In the genomic region with DNA sequence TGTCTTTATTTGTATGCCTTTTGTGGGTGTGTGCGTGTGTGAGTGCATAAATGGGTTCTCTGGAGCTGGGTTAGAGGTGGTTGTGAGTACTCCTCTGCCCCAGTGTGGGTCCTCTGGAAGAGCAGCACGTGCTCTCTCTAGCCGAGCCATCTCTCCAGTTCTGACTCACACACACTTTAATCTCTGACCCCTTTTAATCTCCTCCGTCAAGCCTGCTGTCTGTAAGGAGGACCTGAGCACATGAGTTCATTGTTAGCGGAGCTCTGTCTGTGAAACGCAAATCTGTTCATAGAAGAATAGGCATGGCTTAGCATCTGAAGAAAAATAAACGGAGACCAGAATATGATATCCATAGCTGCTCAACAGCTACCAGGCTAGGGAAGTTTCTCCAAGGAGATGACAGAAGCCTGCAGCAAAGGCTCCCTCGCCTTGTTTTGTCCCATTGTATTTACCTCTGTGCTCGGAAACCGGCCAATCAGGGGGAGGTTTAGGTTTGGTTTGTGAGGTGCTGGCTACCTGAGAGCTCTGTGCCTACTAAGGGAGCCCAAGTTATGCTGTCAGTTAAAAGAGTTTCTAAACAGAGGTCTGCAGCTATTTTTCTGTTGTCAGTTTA, we compare ENCODE assay signal across 11 mouse cellular contexts. TPM values are rescaled to one million over a fixed set of nuclear protein-coding genes. Genes with fewer than 3 reads are reported as not detected.
DNase-seq lines count a peak whose midpoint lies in the region; ATAC-seq lines count a peak whose summit lies in the region.
"Had no signal": no experiment of that assay in that cellular context is flagged by ENCODE, and none has a peak within 500 bp of the region (broad histone marks: within the 10 kb centered on the region; RNA-seq: fewer than 3 reads in every experiment).

No protein-coding gene starts in this region.

- H3K9ac ChIP-seq in kidney, embryonic 14.5 days (ENCODE audit: low read depth, low read length) = no peak overlapping the region
- no peak overlapping the region for H3K9ac ChIP-seq in kidney, embryonic 15.5 days
- H3K9ac ChIP-seq in intestine, embryonic 16.5 days (ENCODE audit: low read depth, low read length) = no peak overlapping the region

- 0 out of 2 replicates have a peak, but pooled peaks have one; percentile 12 for ATAC-seq in kidney, embryonic 14.5 days (ENCODE audit: low FRiP score, low TSS enrichment)
- ATAC-seq in kidney, embryonic 15.5 days (replicated peaks; ENCODE audit: low FRiP score) = no peak; the same call in 1 of the 2 replicates
- ATAC-seq in erythroblast, adult 5-6 weeks (replicated peaks; ENCODE audit: low FRiP score, poor library complexity, severe bottlenecking) = peak; percentile 37
- peak; percentile 69 for ATAC-seq in intestine, embryonic 16.5 days

- intact Hi-C loops in gastrocnemius, postnatal 36 days (cut with DNase I) = loop anchor here (10.0 kb wide), 2 partner anchors 109 to 731 kb away; no protein-coding TSS in a partner anchor

- no peaks in the 10 kb centered on the region for H3K9me3 ChIP-seq in kidney, embryonic 14.5 days (ENCODE audit: control insufficient read depth, low read length)
- no peaks in the 10 kb centered on the region for H3K9me3 ChIP-seq in kidney, embryonic 15.5 days (replicated peaks)
- H3K9me3 ChIP-seq in intestine, embryonic 16.5 days (ENCODE audit: control insufficient read depth, low read length) = no peaks in the 10 kb centered on the region
- H3K9me3 ChIP-seq: limb, embryonic 10.5 days had no signal

- no peak overlapping the region for H3K27ac ChIP-seq in kidney, embryonic 14.5 days (ENCODE audit: low read depth, low read length)
- no peak overlapping the region for H3K27ac ChIP-seq in kidney, embryonic 15.5 days
- H3K27ac ChIP-seq in intestine, embryonic 16.5 days (ENCODE audit: low read length) = no peak overlapping the region
- H3K27ac ChIP-seq: limb, embryonic 10.5 days had no signal

- DNase-seq in naive thymus-derived CD4-positive, alpha-beta T cell, adult 2 months (ENCODE audit: low read depth) = peak; percentile 27
- DNase-seq in right cerebral cortex, adult 18-20 months = no peak
- DNase-seq in thymus, postnatal 10 days (ENCODE audit: low spot score in 2 of 2) = no peak
- no peak for DNase-seq in gastrocnemius, postnatal 36 days
- DNase-seq: cerebellum, adult 9-10 months; gastrocnemius, postnatal 10 days had no signal

- no peaks in the 10 kb centered on the region for H3K36me3 ChIP-seq in kidney, embryonic 14.5 days (ENCODE audit: control insufficient read depth, insufficient read depth, low read length)
- no peaks in the 10 kb centered on the region for H3K36me3 ChIP-seq in kidney, embryonic 15.5 days
- no peaks in the 10 kb centered on the region for H3K36me3 ChIP-seq in intestine, embryonic 16.5 days (ENCODE audit: control insufficient read depth, insufficient read depth, low read length)
- H3K36me3 ChIP-seq: limb, embryonic 10.5 days had no signal

- no peak overlapping the region for H3K4me3 ChIP-seq in kidney, embryonic 14.5 days (ENCODE audit: low read length)
- no peak overlapping the region for H3K4me3 ChIP-seq in kidney, embryonic 15.5 days (replicated peaks)
- H3K4me3 ChIP-seq in intestine, embryonic 16.5 days (ENCODE audit: low read length) = no peak overlapping the region
- H3K4me3 ChIP-seq: limb, embryonic 10.5 days had no signal

- no peaks in the 10 kb centered on the region for H3K4me1 ChIP-seq in kidney, embryonic 14.5 days (ENCODE audit: control insufficient read depth, insufficient read depth, low read length)
- H3K4me1 ChIP-seq in kidney, embryonic 15.5 days = no peaks in the 10 kb centered on the region
- H3K4me1 ChIP-seq in intestine, embryonic 16.5 days (ENCODE audit: control insufficient read depth, insufficient read depth, low read length) = 0 out of 2 replicates have a peak, but pooled peaks cover 3% of the 10 kb centered on the region
- H3K4me1 ChIP-seq: limb, embryonic 10.5 days had no signal

- H3K4me2 ChIP-seq in kidney, embryonic 14.5 days (replicated peaks; ENCODE audit: low read depth, low read length) = no peak overlapping the region
- no peak overlapping the region for H3K4me2 ChIP-seq in kidney, embryonic 15.5 days
- H3K4me2 ChIP-seq in intestine, embryonic 16.5 days (ENCODE audit: low read depth, low read length) = no peak overlapping the region

- no peaks in the 10 kb centered on the region for H3K27me3 ChIP-seq in kidney, embryonic 14.5 days (ENCODE audit: control insufficient read depth, insufficient read depth, low read length)
- H3K27me3 ChIP-seq in kidney, embryonic 15.5 days = no peaks in the 10 kb centered on the region
- no peaks in the 10 kb centered on the region for H3K27me3 ChIP-seq in intestine, embryonic 16.5 days (replicated peaks; ENCODE audit: control insufficient read depth, insufficient read depth, low read length)

- WGBS in kidney, embryonic 14.5 days = 39% methylated on average over 10 of the region's 10 CpGs
- 38% methylated on average over 10 of the region's 10 CpGs for WGBS in kidney, embryonic 15.5 days
- 41% methylated on average over 10 of the region's 10 CpGs for WGBS in intestine, embryonic 16.5 days

RNA-seq across cellular contexts. Expression of gene Osbpl8, which starts 58.8 kb away (rescaled TPM):
- 5.5 and 9.6 TPM in 2 replicates for polyA plus RNA-seq in kidney, embryonic 14.5 days (2014; fragmentation: Nextera tagmentation; extraction: Ambion mirVana)
- polyA plus RNA-seq in kidney, embryonic 15.5 days (2015; fragmentation: Nextera tagmentation; extraction: Ambion mirVana) = 9.0 and 9.6 TPM in 2 replicates
- total RNA-seq in erythroblast, adult 5-6 weeks (2015; ENCODE audit: low replicate concordance) = 221 and 254 TPM in 2 replicates
- 372 and 402 TPM in 2 replicates for total RNA-seq in erythroblast, adult 5-6 weeks (2017; ENCODE audit: low replicate concordance)
- 3.0 TPM in 2 replicates for polyA plus RNA-seq in intestine, embryonic 16.5 days (2015; fragmentation: Nextera tagmentation; extraction: Ambion mirVana)
- total RNA-seq in gastrocnemius, postnatal 36 days (2021) = 10 to 100 TPM; 12.0 to 14.3 TPM
